Mouse (Mus musculus) embryonic facial prominence, embryonic 13.5 days (tissue): ENCODE measurements around the gene Gm45808. TPM values are rescaled to one million over a fixed set of nuclear protein-coding genes. Genes with fewer than 3 reads are reported as not detected.

ENCODE experiments used
- ATAC-seq: fragments of 200-750 bp; cut with Nextera tagmentation; 2 replicates; pipeline ENCODE4 v1.8.0; 2017; ENCODE audit warnings: low read depth; ENCODE audit not compliant: insufficient number of reproducible peaks, insufficient read depth, low FRiP score, low TSS enrichment
- H3K27ac ChIP-seq: fragments of 300-500 bp; sonication (generic); 2 replicates; pipeline ENCODE4 v1.5.1; 2015; ENCODE audit warnings: moderate library complexity, mild to moderate bottlenecking, inconsistent platforms
- H3K27me3 ChIP-seq: fragments of 300-500 bp; sonication (generic); 2 replicates; pipeline ENCODE4 v1.6.1; 2015; ENCODE audit warnings: mild to moderate bottlenecking, inconsistent platforms
- H3K36me3 ChIP-seq: fragments of 300-500 bp; sonication (generic); 2 replicates; pipeline ENCODE4 v1.6.1; 2015; ENCODE audit warnings: mild to moderate bottlenecking, inconsistent platforms
- H3K4me1 ChIP-seq: fragments of 300-500 bp; sonication (generic); 2 replicates; pipeline ENCODE4 v1.6.1; 2015; ENCODE audit warnings: inconsistent platforms
- H3K4me2 ChIP-seq: fragments of 300-500 bp; sonication (generic); 2 replicates; pipeline ENCODE4 v1.6.1; 2015; ENCODE audit warnings: moderate library complexity, mild to moderate bottlenecking, inconsistent platforms
- H3K4me3 ChIP-seq: fragments of 300-500 bp; sonication (generic); 2 replicates; pipeline ENCODE4 v1.5.1; 2015; ENCODE audit warnings: mild to moderate bottlenecking, inconsistent platforms
- H3K9ac ChIP-seq: fragments of 300-500 bp; sonication (generic); 2 replicates; pipeline ENCODE4 v1.6.1; 2015; ENCODE audit warnings: mild to moderate bottlenecking, inconsistent platforms
- H3K9me3 ChIP-seq: fragments of 300-500 bp; sonication (generic); 2 replicates; pipeline ENCODE4 v1.6.1; 2016; ENCODE audit warnings: inconsistent platforms
- WGBS: fragments of 180-500 bp; shearing (Covaris S2); methylation state at CpG from one replicate; pipeline ENCODE4 v1.1.7; 2015; ENCODE audit warnings: mixed read lengths; 5-methylcytosine and 5-hydroxymethylcytosine counted together
- polyA plus RNA-seq: library from polyadenylated mRNA; unstranded; fragments of >200 nt; fragmentation: Nextera tagmentation; extraction: Ambion mirVana; gene quantifications from 2 replicates; pipeline ENCODE4 v1.2.1, GENCODE M21; 2015

The Gm45808 gene
- polyA plus RNA-seq, 1 experiment from 2014 or later: not detected

GRCm38 (mm10) chr7:45443526-45444420, 42.8 kb downstream of the Gm45808 start:
- Histone ChIP-seq H3K4me2 (no peak overlapping the region), H3K9me3 (no peaks in the 10 kb centered on the region), H3K9ac (no peak overlapping the region), H3K4me1 (peaks cover 3% of the 10 kb centered on the region; the same call in 1 of the 2 replicates), H3K4me3 (no peak overlapping the region), H3K27me3 (no peaks in the 10 kb centered on the region), H3K36me3 (peaks cover 75% of the 10 kb centered on the region), H3K27ac (no peak overlapping the region)
- 88% methylated on average over 22 of the region's 22 CpGs for WGBS
- no peak for ATAC-seq

DNA sequence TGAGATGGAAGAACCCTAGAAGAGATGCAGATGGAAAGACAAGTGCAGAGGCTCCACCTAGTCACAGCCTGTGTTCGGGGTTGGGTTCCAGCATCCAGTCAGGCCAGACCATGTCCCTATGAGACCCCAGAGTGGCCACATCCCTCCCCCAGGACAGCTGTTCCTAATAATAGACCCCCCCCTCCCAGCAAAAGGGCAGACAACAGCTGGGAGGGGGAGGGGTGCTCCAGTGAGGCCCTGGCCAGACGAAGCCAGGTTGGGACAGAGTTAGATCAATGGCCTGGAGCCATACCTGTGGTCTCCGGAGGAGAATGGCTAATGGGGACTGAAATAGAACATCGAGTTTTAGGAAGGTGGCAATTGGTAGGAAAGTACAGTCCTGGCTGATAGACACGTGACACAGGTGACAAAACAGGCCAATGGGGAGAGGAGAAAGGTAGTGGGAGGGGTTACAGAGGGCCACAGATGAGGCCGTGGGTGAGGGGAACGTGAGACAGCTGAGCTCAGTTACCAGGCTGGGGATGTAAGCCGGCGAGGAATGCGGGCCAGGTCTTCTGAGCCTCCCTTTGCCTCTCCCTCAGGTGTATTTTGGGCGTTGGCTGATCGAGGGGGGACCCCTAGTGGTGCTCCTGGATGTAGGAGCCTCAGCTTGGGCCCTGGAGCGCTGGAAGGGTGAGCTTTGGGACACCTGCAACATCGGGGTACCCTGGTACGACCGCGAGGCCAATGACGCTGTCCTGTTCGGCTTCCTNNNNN, 48.9 kb downstream of the Gm45808 start, which contains the start of gene Ruvbl2:
TSS of gene Ruvbl2 (minus strand) at position 576 of the 756 bp plus-strand sequence.
- peak within 1 kb of the TSS; percentile 12 for H3K4me3 ChIP-seq
- H3K27ac ChIP-seq: peak within 1 kb of the TSS; percentile 5; the same call in 1 of the 2 replicates

DNA sequence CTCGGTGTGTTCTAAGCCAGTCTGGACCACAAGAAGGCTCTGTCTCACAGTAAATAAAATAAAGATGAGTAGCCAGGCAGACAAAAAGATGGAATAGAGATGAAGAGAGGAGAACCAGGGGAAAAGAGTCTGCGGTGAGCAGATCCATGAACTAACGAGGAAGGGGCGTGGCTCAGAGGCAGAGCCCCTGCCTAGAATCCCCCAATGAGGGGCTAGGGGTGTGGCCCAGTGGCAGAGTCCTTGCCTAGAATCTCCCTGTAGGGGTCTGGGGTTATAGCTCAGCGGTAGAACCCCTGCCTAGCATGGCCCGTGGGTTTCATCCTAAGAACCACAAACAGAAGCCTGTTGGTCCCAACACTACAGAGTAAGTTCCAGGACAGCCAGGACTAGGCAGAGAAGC, 49.6 kb downstream of the Gm45808 start:
- Histone ChIP-seq H3K4me1 (peaks cover 43% of the 10 kb centered on the region), H3K4me3 (no peak overlapping the region), H3K36me3 (peaks cover 25% of the 10 kb centered on the region), H3K27ac (peak overlapping the region; percentile 5; the same call in 1 of the 2 replicates), H3K9me3 (no peaks in the 10 kb centered on the region), H3K9ac (no peak overlapping the region), H3K27me3 (no peaks in the 10 kb centered on the region), H3K4me2 (peak overlapping the region; percentile 45)
- ATAC-seq: no peak
- WGBS: 25% methylated on average over 6 of the region's 6 CpGs

More for the DNA sequence above, 48.9 kb downstream of the Gm45808 start, which contains the start of gene Ruvbl2:
- Histone ChIP-seq H3K27me3 (no peaks in the 10 kb centered on the region), H3K9me3 (no peaks in the 10 kb centered on the region), H3K4me1 (peaks cover 42% of the 10 kb centered on the region), H3K9ac (peak within 1 kb of the TSS; percentile 46; the same call in 1 of the 2 replicates), H3K4me2 (peak within 1 kb of the TSS; percentile 45), H3K36me3 (peaks cover 30% of the 10 kb centered on the region)
- 15% methylated on average over 19 of the region's 19 CpGs for WGBS
- peak; percentile 23; the same call in 1 of the 2 replicates for ATAC-seq

GRCm38 (mm10) chr7:45436444-45436843, 50.2 kb downstream of the Gm45808 start:
- peak overlapping the region; percentile 45 for H3K4me2 ChIP-seq
- peaks cover 26% of the 10 kb centered on the region for H3K36me3 ChIP-seq
- H3K4me1 ChIP-seq: peaks cover 43% of the 10 kb centered on the region
- ATAC-seq: no peak
- no peak overlapping the region for H3K4me3 ChIP-seq
- H3K27ac ChIP-seq: no peak overlapping the region
- no peak overlapping the region for H3K9ac ChIP-seq
- no peaks in the 10 kb centered on the region for H3K27me3 ChIP-seq
- no peaks in the 10 kb centered on the region for H3K9me3 ChIP-seq
- WGBS: 92% methylated on average over 5 of the region's 5 CpGs

DNA sequence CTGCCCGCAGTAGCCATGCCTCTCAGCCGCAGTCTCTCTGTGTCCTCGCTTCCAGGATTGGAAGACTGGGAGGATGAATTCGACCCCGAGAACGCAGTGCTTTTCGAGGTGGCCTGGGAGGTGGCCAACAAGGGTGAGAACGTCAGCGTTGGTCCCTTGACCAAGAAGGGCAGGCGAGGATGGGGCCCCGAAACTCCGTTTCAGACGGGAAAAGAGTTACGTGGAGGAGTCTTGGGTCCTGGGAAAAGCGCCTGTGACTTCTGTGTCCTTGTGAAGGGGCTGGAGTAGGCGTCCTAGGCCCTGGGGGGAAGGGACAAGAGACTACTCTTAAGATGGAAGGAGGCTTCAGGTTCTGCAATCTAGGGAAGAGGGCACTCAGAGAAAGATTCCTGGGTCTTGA, 51.6 kb downstream of the Gm45808 start:
- Histone ChIP-seq H3K27me3 (no peaks in the 10 kb centered on the region), H3K4me1 (peaks cover 43% of the 10 kb centered on the region), H3K4me3 (peak overlapping the region; percentile 91), H3K9ac (peak overlapping the region; percentile 87), H3K27ac (peak overlapping the region; percentile 81), H3K4me2 (peak overlapping the region; percentile 98), H3K9me3 (no peaks in the 10 kb centered on the region), H3K36me3 (peaks cover 28% of the 10 kb centered on the region)
- no peak for ATAC-seq
- WGBS: 2% methylated on average over 16 of the region's 16 CpGs

DNA sequence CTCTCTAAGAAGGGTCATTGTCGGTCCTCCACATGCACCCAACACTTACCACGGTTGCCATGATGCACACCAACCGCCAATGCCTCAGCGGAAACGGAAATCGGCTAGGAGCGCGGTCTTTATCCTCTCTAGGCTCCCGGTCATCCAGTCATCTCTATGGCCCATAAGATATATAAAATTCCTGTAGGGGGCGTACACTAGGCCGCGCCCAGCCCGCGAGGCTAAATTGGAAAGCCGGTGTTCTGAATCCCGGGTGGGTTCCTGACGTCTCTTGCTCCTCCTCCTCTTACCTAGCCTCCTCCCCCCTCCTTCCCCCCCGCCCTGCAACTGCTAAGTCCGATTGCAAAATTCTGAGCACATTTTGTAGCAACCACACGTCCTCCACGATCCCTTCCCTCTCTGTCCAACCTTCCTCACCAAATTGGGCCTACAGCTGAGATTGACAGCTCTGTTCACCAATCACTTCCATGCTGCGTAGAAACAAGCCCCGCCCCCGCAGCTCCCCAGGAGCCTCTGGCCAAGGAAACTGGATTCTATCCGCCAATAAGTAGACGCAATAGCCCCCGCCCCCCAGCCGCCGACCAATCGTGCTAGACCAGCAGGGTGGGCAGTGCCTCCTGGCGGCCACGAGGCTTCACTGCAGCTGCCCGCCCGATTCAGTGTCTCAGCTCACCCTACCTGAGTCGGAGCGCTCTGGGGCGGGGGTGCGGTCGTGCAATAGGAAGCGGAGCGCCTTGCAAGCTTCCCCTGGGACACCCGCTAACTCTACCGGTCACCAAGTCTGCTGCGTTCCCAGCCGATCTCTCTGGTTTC, 52.2 kb downstream of the Gm45808 start, which contains the start of gene Gys1:
TSS of gene Gys1 (plus strand) at position 642 of the 813 bp plus-strand sequence.
- WGBS: under 1% methylated on average over 45 of the region's 45 CpGs
- H3K27ac ChIP-seq: peak within 1 kb of the TSS; percentile 90
- ATAC-seq: peak; percentile 93
- no peaks in the 10 kb centered on the region for H3K9me3 ChIP-seq
- peaks cover 28% of the 10 kb centered on the region for H3K36me3 ChIP-seq
- peak within 1 kb of the TSS; percentile 91 for H3K4me3 ChIP-seq
- H3K9ac ChIP-seq: peak within 1 kb of the TSS; percentile 95
- peak within 1 kb of the TSS; percentile 98 for H3K4me2 ChIP-seq
- peaks cover 43% of the 10 kb centered on the region for H3K4me1 ChIP-seq
- H3K27me3 ChIP-seq: no peaks in the 10 kb centered on the region

GRCm38 (mm10) chr7:45433835-45434202, 52.8 kb downstream of the Gm45808 start:
- Histone ChIP-seq H3K27me3 (no peaks in the 10 kb centered on the region), H3K9me3 (no peaks in the 10 kb centered on the region), H3K27ac (peak overlapping the region; percentile 90), H3K4me1 (peaks cover 43% of the 10 kb centered on the region), H3K4me3 (peak overlapping the region; percentile 91), H3K4me2 (peak overlapping the region; percentile 98), H3K9ac (peak overlapping the region; percentile 95), H3K36me3 (peaks cover 32% of the 10 kb centered on the region)
- ATAC-seq: no peak
- 1% methylated on average over 7 of the region's 7 CpGs for WGBS

DNA sequence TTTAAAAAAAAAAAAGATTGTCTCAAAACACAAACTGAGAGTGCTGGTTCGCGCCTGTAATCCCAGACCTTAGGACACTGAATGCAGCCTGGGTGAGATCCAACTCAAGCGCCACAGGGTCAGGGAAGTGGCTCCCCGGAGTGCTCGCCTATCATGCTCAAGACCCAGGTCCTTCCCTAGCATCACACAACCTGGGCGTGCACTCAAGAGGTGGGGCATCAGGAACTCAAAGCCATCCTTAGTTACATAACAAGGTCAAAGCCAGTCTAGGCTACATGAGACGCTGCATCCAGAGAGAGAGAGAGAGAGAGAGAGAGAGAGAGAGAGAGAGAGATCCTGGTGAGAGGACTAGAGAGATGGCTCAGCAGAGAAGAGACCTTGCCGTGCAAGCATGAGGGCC, 60.1 kb downstream of the Gm45808 start:
- Histone ChIP-seq H3K4me3 (no peak overlapping the region), H3K9ac (no peak overlapping the region), H3K27me3 (no peaks in the 10 kb centered on the region), H3K4me1 (no peaks in the 10 kb centered on the region), H3K4me2 (no peak overlapping the region), H3K36me3 (peaks cover 96% of the 10 kb centered on the region), H3K27ac (no peak overlapping the region), H3K9me3 (no peaks in the 10 kb centered on the region)
- no peak for ATAC-seq
- 90% methylated on average over 8 of the region's 8 CpGs for WGBS

DNA sequence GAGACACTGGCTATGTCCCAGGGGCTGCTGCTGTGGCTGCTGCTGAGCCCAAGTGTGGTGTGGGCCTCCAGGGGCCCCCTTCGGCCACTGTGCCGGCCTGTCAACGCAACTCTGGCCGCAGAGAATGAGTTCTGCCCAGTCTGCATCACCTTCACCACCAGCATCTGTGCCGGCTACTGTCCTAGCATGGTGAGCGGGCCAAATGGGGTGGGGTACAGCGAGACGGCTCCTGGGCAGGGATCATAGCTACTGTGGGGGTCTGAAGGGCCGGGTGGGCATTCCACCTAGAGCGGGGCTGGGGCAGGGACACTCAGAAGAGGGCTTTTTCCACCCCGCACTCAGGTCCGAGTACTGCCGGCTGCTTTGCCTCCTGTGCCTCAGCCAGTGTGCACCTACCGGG, 65.4 kb downstream of the Gm45808 start:
- Histone ChIP-seq H3K4me3 (no peak overlapping the region), H3K9ac (no peak overlapping the region), H3K9me3 (no peaks in the 10 kb centered on the region), H3K4me2 (no peak overlapping the region), H3K27me3 (peaks cover 43% of the 10 kb centered on the region), H3K4me1 (peaks cover 27% of the 10 kb centered on the region), H3K27ac (no peak overlapping the region), H3K36me3 (peaks cover 57% of the 10 kb centered on the region)
- 90% methylated on average over 14 of the region's 14 CpGs for WGBS
- no peak for ATAC-seq

DNA sequence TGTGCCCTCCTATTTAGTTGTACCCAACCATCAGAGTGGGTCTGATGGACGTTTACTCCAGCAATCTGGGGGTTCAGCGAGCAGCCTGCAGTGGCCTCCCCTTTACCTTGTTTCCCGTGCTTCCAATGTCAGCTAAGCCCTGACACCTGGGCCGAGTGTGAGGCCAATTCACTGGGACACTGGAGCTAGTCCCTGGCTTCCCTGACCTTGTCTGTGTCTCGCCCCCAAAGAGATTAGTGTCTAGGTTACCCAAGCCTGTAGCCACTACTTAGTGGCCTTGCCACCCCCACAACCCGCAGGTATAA, 66.0 kb downstream of the Gm45808 start, which contains the start of gene Lhb:
TSS of gene Lhb (plus strand) at position 206 of the 305 bp plus-strand sequence.
- peak within 1 kb of the TSS; percentile 11; the same call in 1 of the 2 replicates for H3K4me3 ChIP-seq
- peak within 1 kb of the TSS; percentile 56; the same call in 1 of the 2 replicates for H3K9ac ChIP-seq
- peak within 1 kb of the TSS; percentile 47 for H3K4me2 ChIP-seq
- H3K27ac ChIP-seq: no peak within 1 kb of the TSS
- ATAC-seq: no peak
- 54% methylated on average over 6 of the region's 6 CpGs for WGBS
- H3K36me3 ChIP-seq: peaks cover 51% of the 10 kb centered on the region
- H3K27me3 ChIP-seq: peaks cover 50% of the 10 kb centered on the region
- peaks cover 28% of the 10 kb centered on the region for H3K4me1 ChIP-seq
- no peaks in the 10 kb centered on the region for H3K9me3 ChIP-seq
